Mouse (Mus musculus) ES-E14 (cell line): Measurements from ENCODE around the gene Topbp1.

ENCODE experiments used
- HCFC1 ChIP-seq: IDR thresholded peaks from 2 replicates; pipeline ENCODE4 v1.6.1; 2012; ENCODE audit warnings: low read length, inconsistent platforms, borderline replicate concordance; ENCODE audit not compliant: insufficient read depth
- MAFK ChIP-seq: IDR thresholded peaks from 2 replicates; pipeline ENCODE4 v1.6.1; 2014; ENCODE audit warnings: mild to moderate bottlenecking, low read depth, low read length, inconsistent platforms; ENCODE audit not compliant: insufficient read depth
- ZNF384 ChIP-seq: IDR thresholded peaks from 2 replicates; pipeline ENCODE4 v1.6.1; 2012; ENCODE audit warnings: low read depth, low read length, inconsistent platforms

GRCm38 (mm10) chr9:103382989-103383388, 78.0 kb downstream of the Topbp1 start:
- TF ChIP-seq MAFK (no peak), HCFC1 (no peak), ZNF384 (no peak)
